Mouse (Mus musculus): ENCODE data around the gene Proz.
"Not testable (repeated sequence)": the region's sequence is repeated elsewhere in the genome, so short reads cannot be mapped to it uniquely, and the experiment has no call there.

Proz gene

DNA sequence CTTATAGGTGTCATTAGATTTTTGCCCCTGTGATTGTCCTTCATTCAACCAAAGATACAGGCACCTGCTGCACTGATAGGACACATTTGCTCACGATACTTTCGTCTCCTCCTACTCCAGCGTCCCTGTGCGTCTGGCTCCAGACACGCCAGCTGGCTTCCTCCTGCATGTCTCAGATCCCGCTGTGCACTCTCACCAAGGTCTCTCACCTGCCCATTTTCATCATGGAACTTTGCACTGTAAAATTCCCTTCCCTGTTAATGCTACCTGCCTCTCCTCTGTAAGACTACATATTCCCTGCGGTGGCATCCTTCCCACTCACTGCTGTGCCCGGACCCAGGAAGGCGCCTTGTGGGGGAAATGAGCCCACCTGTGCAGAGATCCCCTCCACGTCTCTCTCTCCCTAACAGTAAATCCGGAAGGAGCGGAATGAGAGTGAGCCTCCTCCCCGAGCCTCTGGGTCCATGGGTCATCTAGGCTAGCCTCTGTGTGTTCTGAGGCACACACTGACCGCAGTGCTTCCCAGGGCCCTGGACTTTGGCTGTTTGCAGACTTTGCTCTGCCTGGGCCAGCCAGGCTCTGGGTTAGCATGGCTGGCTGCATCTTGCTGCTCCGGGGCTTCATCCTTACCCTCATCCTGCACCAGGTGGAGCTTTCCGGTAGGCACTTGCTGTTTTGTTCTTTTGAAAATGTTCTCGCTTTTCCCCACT lies at the start of gene Proz:
Proz (plus strand) TSS at position 474 of the 710 bp plus-strand sequence.
- peak; percentile 84 for DNase-seq (ENCODE audit: low spot score)

DNA sequence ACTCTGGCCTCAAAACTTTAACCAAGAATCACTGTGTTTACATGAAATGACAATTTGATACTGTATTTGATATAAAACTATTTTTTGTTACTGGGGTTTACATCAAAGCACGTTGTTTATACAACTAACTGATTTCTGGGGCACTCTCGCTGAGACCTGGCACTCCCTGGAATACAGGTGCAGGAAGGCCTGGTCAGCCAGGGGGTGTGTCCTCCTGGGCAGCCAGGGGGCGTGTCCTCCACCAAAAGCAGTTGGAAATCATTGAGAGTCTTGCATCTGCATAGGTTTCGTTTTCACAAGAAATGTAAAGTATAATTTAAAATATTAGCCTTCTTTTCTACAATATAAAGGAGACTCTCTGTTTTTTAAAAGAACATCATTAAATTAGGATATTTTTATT lies 41.2 kb upstream of the Proz start:
- DNase-seq (ENCODE audit: low spot score): no peak

DNA sequence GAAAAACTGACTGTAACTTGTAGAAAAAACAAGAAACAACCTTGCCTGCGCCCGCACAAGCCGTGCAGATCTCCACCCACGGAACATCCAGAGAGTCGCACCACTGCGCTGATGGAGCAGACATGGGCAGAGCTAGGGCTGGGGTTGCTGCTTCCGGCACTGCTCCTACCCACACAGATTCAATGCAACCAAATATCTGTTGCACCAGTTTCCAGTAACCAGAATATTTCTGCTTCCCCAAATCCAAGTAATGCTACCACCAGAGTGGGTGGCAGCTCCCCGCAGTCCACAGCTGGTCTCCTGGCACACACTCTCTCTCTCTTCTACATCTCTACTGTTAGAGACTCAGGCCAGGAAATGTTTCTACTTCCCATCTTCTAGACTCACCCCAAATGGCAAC lies 38.9 kb upstream of the Proz start:
- no peak for DNase-seq (ENCODE audit: low spot score)

DNA sequence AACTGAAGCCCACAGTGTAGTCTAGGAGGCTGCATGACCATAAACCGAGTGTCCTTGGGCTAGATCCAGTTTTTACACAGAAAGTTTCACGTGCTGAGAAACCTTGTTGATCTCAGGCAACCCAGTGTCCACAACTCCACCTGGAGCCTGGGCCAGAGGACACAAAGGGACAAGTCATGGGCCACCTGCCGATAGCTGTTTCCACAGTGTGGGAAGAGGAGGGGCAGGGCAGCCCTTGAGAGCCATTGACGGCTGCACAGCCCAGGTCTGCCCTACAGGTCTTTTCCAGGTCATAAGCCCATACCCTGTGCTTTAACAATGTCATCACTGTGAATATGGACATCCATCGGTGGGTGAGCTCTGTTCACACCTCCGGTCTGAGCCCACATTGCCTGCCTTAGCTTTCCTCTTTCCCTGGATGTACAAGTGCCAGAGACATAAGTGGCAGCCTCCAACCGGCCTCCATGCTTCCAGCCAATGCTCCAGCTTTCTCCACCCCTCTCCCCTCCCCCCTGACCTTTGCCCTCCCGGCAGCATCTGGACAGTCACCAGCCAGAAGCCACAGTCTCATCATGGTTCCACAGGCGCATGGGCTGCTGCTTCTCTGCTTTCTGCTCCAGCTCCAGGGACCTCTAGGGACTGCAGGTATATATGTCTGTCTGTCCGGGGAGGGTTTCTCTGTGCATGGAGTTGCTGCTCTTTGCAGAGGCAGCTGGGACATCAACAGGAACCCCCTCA lies 35.1 kb upstream of the Proz start, which contains the start of gene F7:
F7 (plus strand) TSS at position 548 of the 738 bp plus-strand sequence.
- peak; percentile 84 for DNase-seq (ENCODE audit: low spot score)

DNA sequence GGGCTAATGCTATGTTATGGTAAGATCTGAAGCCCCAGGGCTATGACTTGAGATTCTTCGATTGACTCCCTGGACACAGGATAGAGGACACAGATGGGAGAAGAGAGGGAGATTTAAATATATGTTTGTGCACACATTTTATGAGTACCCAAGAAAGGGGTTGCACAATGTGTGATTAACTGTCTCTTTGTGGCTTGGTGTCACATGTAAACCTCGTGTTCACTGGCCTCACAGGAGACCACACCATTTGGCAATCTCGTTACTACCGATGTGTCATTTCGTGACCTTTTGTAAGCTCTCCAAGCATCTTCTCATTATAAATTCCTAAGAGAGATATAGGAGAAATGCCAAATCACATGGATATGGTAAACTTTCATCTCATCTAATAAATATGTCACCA lies 33.1 kb upstream of the Proz start:
- no peak for DNase-seq (ENCODE audit: low spot score)

DNA sequence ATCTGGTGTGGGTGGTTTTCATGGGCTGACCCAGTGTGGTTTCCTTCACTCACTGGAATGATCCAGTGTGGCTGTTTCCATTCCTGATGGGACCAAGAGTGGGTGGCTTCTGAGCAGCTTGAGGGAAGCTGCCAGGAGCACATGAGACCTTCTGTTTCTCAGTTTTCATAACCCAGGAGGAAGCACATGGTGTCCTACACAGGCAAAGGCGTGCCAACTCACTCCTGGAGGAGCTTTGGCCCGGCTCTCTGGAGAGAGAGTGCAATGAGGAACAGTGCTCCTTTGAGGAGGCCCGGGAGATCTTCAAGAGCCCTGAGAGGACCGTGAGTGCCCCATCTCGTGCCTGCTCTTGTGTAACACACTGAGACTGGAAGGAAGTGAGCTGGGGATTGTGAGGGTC lies 32.2 kb upstream of the Proz start:
- no peak for DNase-seq (ENCODE audit: low spot score)

DNA sequence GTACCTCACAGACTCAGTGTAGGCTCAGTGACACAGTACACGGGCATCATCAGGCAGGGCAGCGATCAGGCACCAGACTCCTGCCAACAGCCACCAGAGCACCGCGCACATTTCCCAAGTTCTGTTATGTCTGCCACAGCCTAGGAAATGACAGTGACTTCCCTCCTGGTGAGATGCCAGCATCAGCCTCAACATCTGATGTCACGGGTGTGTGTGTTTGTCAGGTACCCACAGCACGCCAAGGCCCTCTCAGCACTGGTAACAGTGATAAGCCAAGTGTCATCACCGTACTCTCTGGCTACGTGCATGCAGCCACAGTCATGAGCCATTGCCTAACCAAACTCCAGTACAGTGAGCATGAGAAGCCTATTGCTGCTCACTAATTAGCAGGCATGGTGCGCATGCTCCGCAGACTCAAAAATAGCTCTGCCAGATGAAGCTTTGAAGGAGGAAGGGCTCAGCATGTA lies 24.3 kb upstream of the Proz start:
- no peak for DNase-seq (ENCODE audit: low spot score)

DNA sequence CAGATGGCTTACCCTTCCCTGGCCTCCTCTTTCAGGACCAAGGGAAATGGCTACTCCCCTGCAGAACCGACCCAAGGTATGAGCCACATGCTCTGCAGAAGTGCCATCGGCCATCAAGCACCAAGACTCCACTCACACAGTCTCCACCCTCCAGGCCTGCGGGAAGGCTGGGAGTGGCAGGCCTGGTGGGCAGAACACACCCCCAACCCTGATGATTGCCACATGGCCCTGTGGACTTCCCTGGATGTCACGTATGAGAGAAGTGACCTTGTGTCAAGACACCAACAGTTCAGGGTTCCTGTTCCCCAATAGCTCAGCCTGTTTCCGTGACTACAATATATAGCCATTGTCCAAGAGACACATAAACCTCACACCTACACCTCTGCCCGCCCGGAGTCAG lies 23.7 kb upstream of the Proz start, which contains the start of gene F10:
F10 (plus strand) TSS at position 294 of the 400 bp plus-strand sequence.
- DNase-seq (ENCODE audit: low spot score): no peak

DNA sequence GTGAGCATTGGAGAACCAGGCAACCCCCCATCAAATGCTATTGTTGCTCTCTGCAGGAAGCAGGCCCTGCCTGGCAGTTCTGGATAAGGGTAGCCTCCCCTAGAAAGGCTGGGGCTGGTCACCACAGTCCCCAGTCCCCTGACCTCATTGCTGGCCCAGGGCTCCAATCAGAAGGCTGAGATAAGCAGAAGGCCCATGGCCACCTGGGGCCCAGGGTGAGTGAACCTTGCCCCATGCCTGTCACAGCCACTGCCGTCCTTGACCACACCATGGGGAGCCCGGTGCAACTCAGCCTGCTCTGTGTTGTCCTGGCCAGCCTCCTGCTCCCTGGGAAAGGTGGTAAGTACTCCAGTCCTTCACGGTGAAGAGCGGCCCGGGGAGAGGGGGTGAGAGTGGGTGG lies 23.1 kb upstream of the Proz start:
- peak; percentile 83 for DNase-seq (ENCODE audit: low spot score)

DNA sequence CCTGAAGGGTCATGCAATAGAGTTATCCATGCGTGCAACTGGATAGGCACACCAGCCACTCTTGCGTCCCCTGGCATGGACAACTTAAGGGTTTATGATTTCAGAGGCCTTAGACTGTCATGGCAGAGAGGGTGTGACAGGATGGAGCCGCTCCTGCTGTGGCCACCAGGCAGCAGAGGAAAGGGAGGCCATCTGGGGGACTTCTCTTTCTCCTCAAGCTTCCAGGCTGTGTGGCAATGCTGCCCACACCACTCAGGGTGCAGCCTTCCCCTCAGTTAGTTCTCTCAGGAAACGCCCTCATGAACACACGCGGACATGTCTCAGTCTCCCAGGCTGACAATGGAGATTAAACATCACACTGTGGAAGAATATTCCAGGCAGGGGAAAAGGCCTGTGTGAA lies 21.7 kb upstream of the Proz start:
- DNase-seq (ENCODE audit: low spot score): no peak

DNA sequence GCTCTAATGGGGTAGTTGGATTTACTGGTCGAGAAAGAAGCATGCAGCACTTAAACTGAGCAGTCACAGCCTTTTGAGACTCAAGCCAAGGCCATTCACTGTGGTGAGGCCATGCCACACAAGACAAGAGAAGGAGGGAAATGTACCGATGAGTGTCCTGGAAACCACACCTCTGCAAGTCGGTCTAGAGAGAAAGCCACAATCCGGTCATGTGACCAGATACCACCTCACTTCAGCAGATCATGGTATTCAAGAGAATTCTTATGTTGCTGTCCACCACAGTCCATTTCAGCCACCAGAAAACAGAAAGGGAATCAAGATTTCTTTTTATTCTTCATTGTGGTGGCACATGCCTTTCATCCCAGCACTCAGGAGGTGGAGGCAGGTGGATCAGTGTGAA lies 19.3 kb upstream of the Proz start:
- DNase-seq (ENCODE audit: low spot score): no peak

DNA sequence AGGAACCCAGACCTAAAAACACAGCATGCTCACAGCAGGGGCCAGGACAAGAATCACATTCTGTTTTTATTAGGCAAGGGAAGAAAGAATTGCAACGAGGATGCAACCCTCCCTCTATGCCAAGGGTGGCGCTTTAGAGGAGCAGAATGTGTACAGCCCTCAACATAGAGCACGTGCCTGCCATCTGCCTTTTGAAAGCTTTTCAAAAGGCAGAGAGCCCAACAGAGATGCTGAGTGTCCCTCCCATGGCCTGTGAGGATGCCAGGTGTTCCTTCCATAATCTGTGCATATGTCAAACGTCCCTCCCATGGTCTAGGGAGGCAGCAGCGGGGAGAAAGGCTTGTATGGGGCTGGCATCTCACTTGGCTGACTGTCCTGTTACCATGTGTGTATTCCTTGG lies 13.1 kb upstream of the Proz start:
- no peak for DNase-seq (ENCODE audit: low spot score)

DNA sequence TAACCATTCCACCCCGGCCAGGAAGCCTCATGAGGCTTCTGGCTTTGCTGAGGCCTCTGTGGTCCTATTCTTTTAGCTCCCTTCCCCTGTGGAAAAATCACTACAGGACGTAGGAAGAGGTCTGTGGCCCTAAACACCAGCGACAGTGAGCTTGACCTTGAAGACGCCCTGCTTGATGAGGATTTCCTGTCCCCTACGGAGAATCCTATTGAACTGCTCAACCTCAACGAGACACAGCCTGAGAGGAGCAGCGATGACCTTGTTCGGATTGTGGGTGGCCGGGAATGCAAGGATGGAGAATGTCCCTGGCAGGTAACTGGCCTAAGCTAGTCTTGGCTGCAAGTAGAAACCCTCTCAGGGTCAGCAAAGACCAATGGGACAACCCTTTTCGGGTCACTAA lies 10.2 kb upstream of the Proz start:
- no peak for DNase-seq (ENCODE audit: low spot score)

DNA sequence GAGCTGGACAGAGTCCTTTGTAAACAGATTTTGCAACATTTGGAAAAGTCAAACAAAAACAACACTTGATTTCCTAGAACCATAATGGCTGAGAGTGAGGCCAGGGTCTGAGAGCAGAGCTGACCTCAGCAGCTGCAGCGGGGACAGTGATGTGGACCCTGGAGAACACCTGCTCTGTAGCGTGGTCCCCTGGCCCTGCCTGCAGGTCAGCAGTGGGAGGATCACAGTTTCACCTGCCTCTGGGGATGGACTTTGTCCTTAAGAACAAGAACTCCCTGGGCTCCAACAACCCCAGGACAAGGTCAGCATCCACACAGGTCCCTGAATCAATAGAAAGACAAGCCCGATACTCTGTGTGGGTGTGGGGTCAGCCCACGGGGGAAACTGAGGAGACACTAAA lies 3.4 kb upstream of the Proz start:
- DNase-seq (ENCODE audit: low spot score): peak; percentile 90

DNA sequence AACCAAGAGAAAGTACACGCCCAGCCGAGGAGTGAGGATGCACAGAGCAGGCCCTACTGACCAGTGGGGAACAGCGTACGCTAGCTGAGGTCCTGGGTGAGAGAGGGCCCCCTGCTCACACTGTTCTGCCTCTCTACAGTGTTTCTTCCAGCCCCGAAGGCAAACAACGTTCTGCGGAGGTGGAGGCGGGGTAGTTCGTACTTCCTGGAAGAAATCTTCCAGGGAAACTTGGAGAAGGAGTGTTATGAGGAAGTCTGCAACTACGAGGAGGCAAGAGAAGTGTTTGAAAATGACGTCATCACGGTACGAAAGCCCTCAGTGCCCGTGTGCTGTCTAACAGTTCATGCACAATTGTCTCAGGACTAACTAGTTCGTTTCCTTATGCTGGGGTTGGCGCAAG lies 2.4 kb downstream of the Proz start:
- peak; percentile 42 for DNase-seq (ENCODE audit: low spot score)

DNA sequence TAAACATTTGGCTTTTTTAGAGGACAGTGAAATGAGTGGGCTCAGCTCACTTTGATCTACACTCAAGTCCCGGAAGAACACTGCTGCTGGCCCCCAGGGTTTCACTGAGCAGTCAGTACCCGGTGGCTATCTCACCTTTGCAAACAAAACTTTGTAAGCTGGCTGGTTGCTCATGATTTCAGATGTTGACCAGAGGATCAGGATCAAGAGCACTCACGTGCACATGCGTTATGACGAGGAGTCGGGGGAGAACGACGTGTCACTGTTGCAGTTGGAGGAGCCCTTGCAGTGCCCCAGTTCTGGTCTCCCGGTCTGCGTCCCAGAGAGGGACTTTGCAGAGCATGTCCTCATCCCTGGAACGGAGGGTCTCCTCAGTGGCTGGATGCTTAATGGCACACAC lies 12.5 kb downstream of the Proz start:
- DNase-seq (ENCODE audit: low spot score): peak; percentile 64

DNA sequence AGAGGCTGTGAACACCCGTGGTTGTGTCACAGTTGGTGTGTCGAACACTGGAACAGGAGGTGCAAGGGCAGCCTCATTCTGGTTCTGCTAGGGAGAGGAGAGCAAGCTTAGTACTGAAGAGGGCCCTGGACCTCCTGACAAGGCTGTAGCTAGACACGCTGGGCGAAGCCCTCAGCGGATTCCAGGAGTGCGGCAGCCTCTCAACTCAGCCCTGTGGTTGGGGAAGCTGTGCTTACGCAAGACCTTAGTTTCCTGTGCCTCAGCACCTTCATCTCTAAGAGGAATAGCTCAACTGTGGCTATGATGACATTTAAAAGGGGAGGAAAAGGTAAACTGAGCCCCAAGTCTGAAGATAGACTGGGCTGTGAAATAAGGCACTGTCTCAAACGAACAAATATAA lies 14.3 kb downstream of the Proz start:
- DNase-seq (ENCODE audit: low spot score): peak; percentile 76

DNA sequence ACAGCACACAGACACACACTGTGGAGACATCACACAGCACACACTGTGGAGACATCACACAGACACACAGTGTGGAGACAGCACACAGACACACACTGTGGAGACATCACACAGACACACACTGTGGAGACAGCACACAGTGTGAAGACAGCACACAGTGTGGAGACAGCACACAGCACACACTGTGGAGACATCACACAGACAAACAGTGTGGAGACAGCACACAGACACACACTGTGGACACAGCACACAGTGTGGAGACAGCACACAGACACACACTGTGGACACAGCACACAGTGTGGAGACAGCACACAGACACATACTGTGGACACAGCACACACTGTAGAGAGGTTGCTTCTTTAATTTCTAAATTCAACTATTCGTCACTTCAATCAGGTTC lies 14.9 kb downstream of the Proz start:
- not testable (repeated sequence) for DNase-seq (ENCODE audit: low spot score)

DNA sequence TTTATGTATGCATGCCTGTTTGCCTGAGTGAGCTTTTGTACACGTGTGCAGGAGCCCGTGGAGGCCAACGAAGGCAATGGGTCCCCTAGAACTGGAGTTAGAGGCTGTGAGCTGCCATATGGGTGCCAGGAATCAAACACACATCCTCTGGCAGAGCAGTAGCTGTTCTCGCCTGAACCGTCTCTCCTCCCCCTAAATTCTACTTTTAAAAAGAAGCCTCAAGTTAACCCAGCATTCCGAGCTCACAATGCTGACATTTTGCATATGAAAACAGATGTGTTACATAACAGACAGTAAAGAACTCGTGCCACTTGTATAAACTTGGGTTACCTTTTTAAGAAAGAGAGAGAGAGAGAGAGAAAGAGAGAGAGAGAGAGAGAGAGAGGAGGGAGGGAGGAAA lies 16.8 kb downstream of the Proz start:
- DNase-seq (ENCODE audit: low spot score): no peak

DNA sequence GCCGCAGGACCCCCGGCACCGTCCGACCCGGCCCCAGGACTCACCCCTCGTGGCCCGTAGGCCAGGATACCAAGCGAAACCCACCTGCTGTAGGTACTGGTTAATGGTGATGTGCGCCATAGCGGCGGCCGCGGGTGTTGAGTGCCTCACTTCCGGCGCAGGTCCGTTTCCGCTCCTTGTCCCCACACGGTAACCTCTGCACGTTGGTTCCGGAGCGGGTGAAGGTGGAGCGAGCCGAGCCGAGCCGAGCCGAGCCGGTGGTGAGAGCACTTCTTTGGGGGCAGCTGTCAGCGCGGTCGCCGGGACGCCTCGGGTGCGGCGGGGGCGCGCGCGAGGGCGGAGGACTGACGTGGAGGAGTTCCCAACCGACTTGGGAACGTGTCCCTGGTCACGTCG lies 44.0 kb downstream of the Proz start:
- DNase-seq (ENCODE audit: low spot score): peak; percentile 93

DNA sequence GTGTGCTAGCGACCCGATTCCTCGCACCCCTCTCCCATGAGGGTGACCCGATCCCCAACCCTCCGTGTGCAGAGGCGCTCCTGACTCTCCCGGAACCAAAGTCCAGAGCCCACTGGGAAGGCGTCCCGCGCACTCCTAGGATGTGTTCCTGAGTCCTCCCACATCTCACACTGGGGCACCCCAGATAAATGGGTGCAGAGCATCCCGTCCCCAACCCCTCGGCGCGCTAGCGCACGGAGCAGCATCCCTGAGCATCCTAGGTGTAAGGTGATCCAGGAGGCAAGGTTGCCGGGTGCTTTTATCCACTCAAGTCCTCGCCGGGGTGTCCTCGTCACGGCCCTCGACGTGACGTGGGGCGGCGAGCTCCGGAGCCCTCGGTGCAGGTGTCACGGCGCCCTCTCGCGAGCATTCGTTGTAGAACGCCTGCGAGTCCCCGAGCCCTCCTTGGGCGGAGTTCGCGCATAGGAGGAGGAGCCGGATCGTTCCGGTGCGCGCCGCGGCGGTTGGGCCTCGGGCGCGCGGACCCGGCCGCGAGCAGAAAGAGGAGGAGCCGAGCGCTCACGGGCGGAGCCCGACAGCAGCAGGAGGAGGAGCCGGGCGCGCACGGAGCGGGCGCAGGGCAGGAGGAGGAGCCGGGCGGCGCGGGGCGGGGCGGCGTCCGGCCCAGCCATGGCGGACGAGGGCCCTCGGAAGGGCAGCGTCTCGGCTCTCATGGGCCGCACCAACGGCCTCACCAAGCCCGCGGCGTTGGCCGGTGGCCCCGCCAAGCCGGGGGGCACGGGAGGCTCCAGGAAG lies 44.6 kb downstream of the Proz start, which contains the start of the genes Pcid2 and Cul4a:
Pcid2 (minus strand) TSS at position 373 of the 795 bp plus-strand sequence.
Cul4a (plus strand) TSS at position 535 of the 795 bp plus-strand sequence.
- peak; percentile 97 for DNase-seq (ENCODE audit: low spot score)

DNA sequence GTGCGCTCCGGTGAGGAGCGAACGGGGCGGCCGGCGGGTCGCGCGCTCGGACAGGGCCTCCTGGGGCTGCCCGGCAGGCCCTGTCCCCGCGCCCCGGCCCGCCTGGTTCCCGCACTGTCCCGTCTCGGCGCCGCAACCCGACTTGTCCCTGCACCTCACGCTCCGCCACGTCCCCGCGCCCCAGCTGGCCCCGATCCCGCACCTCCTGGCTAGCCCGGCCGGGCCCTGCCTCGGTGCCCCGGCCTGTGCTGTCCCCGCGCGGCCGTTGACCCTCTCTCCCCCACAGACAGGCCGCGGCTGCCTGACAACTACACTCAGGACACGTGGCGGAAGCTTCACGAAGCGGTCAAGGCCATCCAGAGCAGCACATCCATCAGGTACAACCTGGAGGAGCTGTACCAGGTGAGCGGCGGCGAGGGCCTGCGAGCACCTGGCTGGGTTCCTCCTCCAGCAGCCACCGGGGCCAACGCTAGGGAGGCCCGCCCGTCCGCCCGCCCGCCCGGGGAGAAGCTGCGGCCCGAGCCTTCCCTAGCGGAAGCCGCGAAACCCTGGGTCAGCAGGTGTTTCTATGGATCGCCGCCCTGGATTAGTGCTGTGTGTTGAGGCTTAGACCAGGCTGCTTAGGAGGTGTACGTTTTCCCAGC lies 45.3 kb downstream of the Proz start:
- DNase-seq (ENCODE audit: low spot score): peak; percentile 76

All from yolk sac, embryonic 10.5 days (tissue).